Comparison of ENCODE assay signal across 7 mouse cellular contexts in genomic region chr11:31807461-31808215, GRCm38 (mm10).
DNase-seq lines count a peak whose midpoint lies in the region; ATAC-seq lines count a peak whose summit lies in the region.

No protein-coding gene starts in this region.

- H3K27me3 ChIP-seq in stomach, embryonic 15.5 days (replicated peaks): no peaks in the 10 kb centered on the region

- H3K27ac ChIP-seq in brown adipose tissue, adult 24 weeks (replicated peaks; ENCODE audit: low read depth, low read length): peak overlapping the region; percentile 31; the same call in 1 of the 2 replicates
- peak overlapping the region; percentile 57; the same call in 1 of the 2 replicates for H3K27ac ChIP-seq in stomach, embryonic 15.5 days

- intact Hi-C loops in gastrocnemius, postnatal 14 days (cut with DNase I; ENCODE audit: low total_unique reads): no loop called here

- DNase-seq in spleen, adult 12 weeks (ENCODE audit: low spot score): peak; percentile 38
- no peak for DNase-seq in spleen, adult 18-20 months
- peak; percentile 57 for DNase-seq in gastrocnemius, postnatal 14 days
- DNase-seq in kidney, postnatal 36 days: peak; percentile 94 to 96
- peak; percentile 52 for DNase-seq in lung, postnatal 10 days

- no peaks in the 10 kb centered on the region for H3K36me3 ChIP-seq in stomach, embryonic 15.5 days

- 68% methylated on average over 8 of the region's 8 CpGs for WGBS in stomach, embryonic 15.5 days

- H3K4me3 ChIP-seq in brown adipose tissue, adult 24 weeks (ENCODE audit: insufficient read depth, low read depth, low read length): no peak overlapping the region
- no peak overlapping the region for H3K4me3 ChIP-seq in stomach, embryonic 15.5 days (replicated peaks)

- no peak overlapping the region for H3K9ac ChIP-seq in stomach, embryonic 15.5 days

- H3K4me2 ChIP-seq in stomach, embryonic 15.5 days: no peak overlapping the region

- peaks cover 13% of the 10 kb centered on the region for H3K4me1 ChIP-seq in brown adipose tissue, adult 24 weeks (ENCODE audit: control insufficient read depth, insufficient read depth, insufficient read length, low read length)
- peaks cover 5% of the 10 kb centered on the region; the same call in 1 of the 2 replicates for H3K4me1 ChIP-seq in stomach, embryonic 15.5 days

- no peaks in the 10 kb centered on the region for H3K9me3 ChIP-seq in stomach, embryonic 15.5 days

- ATAC-seq in stomach, embryonic 15.5 days (ENCODE audit: insufficient read depth, low FRiP score, low read depth): peak; percentile 8; the same call in 1 of the 2 replicates

Comparison
In these comparisons a context has a peak if more than half of its experiments do, and no peak if none do; other contexts are left out.
1. DNase-seq: peak in spleen, adult 12 weeks (single experiment), gastrocnemius, postnatal 14 days (single experiment), kidney, postnatal 36 days (2 of 2) and lung, postnatal 10 days (single experiment); none in spleen, adult 18-20 months (0 of 2).